1 mouse cellular context compared by ENCODE assay signal in the genomic region with DNA sequence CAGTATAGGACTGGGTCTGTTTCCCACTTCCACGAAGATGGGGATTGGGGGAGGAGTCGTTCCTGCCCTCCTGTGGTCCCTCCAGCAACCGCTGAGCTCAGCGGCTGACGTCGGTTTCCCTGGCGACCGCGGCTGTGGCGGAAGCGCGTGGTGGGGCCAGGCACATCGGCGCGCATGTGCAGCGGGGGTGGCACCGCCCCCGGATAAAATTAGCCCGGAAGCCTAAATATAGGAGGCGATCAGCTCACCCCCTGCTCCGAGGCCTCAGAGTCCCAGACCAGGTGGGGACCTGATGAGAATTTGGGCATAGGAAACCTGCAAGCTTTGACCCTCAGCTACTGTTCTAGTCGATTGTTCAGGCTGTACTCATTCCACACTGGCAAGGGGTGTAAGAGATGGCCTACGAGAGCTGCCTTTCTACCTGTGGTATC.
TF ChIP-seq lines count a peak whose summit lies in the region.

No protein-coding gene starts in this region.

TF ChIP-seq in C2C12, 6 proteins besides CTCF, POLR2A, EP300 and RAD21:
- TF ChIP-seq USF1 (IDR thresholded peaks at IDR 0.05; ENCODE audit: low read depth) (no peak), FOSL1 (IDR thresholded peaks at IDR 0.05; ENCODE audit: insufficient read depth, low read length, poor library complexity, severe bottlenecking) (no peak), MYOD1 (IDR thresholded peaks at IDR 0.05; ENCODE audit: control insufficient read depth, insufficient read length, low read depth) (no peak)
TF ChIP-seq in C2C12: peak in this region for 0.
